ENCODE assay signal across 17 mouse cellular contexts in the genomic region with DNA sequence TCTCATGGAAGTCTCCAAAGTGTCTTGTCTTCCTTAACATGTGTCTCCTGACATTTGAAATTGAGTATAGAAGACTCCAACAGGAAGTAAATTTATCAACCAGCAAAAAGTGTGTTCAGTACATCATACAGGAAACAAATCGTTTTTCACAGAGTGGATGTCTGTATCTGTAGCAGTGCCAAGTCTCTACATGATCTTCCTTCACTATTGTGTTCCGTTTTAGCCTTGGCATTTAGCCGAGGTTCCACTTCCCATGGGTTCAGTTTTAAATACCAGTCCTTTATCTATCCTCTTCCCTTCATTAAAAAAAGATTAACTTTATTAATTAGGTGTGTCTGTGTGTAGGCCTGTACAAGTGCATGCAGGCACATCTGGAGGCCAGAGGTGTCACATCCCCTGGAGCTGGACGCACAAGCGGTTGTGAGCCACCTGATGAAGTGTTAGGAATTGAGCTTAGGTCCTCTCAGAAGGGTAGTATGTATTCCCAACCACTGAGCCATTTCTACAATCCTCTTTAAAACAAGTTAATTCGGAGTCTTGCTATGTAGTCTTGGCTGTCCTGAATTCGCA. TPM values are rescaled to one million over a fixed set of nuclear protein-coding genes. Genes with fewer than 3 reads are reported as not detected.
DNase-seq lines count a peak whose midpoint lies in the region; ATAC-seq and TF ChIP-seq lines count a peak whose summit lies in the region.
"Had no signal": no experiment of that assay in that cellular context is flagged by ENCODE, and none has a peak within 500 bp of the region (broad histone marks: within the 10 kb centered on the region; RNA-seq: fewer than 3 reads in every experiment).

No protein-coding gene starts in this region.

- no peak overlapping the region for H3K27ac ChIP-seq in hindbrain, postnatal 0 days
- H3K27ac ChIP-seq in hindbrain, embryonic 13.5 days: no peak overlapping the region
- H3K27ac ChIP-seq in lung, postnatal 0 days (ENCODE audit: low read length): no peak overlapping the region
- no peak overlapping the region for H3K27ac ChIP-seq in intestine, embryonic 15.5 days
- H3K27ac ChIP-seq: embryonic facial prominence, embryonic 15.5 days; forebrain, embryonic 13.5 days; liver, embryonic 15.5 days; midbrain, embryonic 10.5 days; stomach, embryonic 15.5 days had no signal

- no peak for ATAC-seq in hindbrain, postnatal 0 days
- ATAC-seq in hindbrain, embryonic 13.5 days (ENCODE audit: low FRiP score): no peak
- ATAC-seq in lung, postnatal 0 days: peak; percentile 23; the same call in 1 of the 2 replicates
- ATAC-seq in intestine, embryonic 15.5 days: no peak
- ATAC-seq: forebrain, embryonic 13.5 days; Patski had no signal

- no peaks in the 10 kb centered on the region for H3K27me3 ChIP-seq in hindbrain, postnatal 0 days (ENCODE audit: insufficient read depth, low read length)
- H3K27me3 ChIP-seq in hindbrain, embryonic 13.5 days: no peaks in the 10 kb centered on the region
- H3K27me3 ChIP-seq in lung, postnatal 0 days (replicated peaks; ENCODE audit: insufficient read depth, low read length): no peaks in the 10 kb centered on the region
- H3K27me3 ChIP-seq in intestine, embryonic 15.5 days (replicated peaks): no peaks in the 10 kb centered on the region
- H3K27me3 ChIP-seq: embryonic facial prominence, embryonic 15.5 days; forebrain, embryonic 13.5 days; liver, embryonic 15.5 days; stomach, embryonic 15.5 days had no signal

- WGBS in hindbrain, postnatal 0 days: 53% methylated on average over 7 of the region's 7 CpGs
- WGBS in hindbrain, embryonic 13.5 days: 67% methylated on average over 7 of the region's 7 CpGs
- 43% methylated on average over 7 of the region's 7 CpGs for WGBS in lung, postnatal 0 days
- 68% methylated on average over 7 of the region's 7 CpGs for WGBS in intestine, embryonic 15.5 days

- no peak for TF ChIP-seq EP300 in lung, postnatal 0 days (IDR thresholded peaks at IDR 0.05)

- DNase-seq in adrenal gland, adult (ENCODE audit: inconsistent age in 2 of 2, low spot score in 1 of 2): peak; percentile 12 to 57
- no peak for DNase-seq in adrenal gland, adult 18-20 months (ENCODE audit: low spot score in 2 of 2)
- DNase-seq in hindbrain, postnatal 0 days (ENCODE audit: low spot score): peak; percentile 25
- DNase-seq in lung, postnatal 0 days (ENCODE audit: low spot score): peak; percentile 33
- DNase-seq in lung, postnatal 4 days: no peak
- peak; percentile 17 for DNase-seq in lung, postnatal 14 days
- DNase-seq: cerebellum, adult 11 months had no signal

- H3K4me2 ChIP-seq in hindbrain, postnatal 0 days (ENCODE audit: low read depth, low read length): no peak overlapping the region
- no peak overlapping the region for H3K4me2 ChIP-seq in hindbrain, embryonic 13.5 days
- no peak overlapping the region for H3K4me2 ChIP-seq in lung, postnatal 0 days (replicated peaks; ENCODE audit: low read depth, low read length)
- H3K4me2 ChIP-seq in intestine, embryonic 15.5 days (replicated peaks): no peak overlapping the region
- H3K4me2 ChIP-seq: embryonic facial prominence, embryonic 15.5 days; forebrain, embryonic 13.5 days; liver, embryonic 15.5 days; stomach, embryonic 15.5 days had no signal

- H3K4me3 ChIP-seq in hindbrain, postnatal 0 days (ENCODE audit: low read length): no peak overlapping the region
- H3K4me3 ChIP-seq in hindbrain, embryonic 13.5 days: no peak overlapping the region
- no peak overlapping the region for H3K4me3 ChIP-seq in lung, postnatal 0 days (ENCODE audit: low read depth, low read length)
- no peak overlapping the region for H3K4me3 ChIP-seq in intestine, embryonic 15.5 days (replicated peaks)
- H3K4me3 ChIP-seq: embryonic facial prominence, embryonic 15.5 days; forebrain, embryonic 13.5 days; liver, embryonic 15.5 days; midbrain, embryonic 10.5 days; stomach, embryonic 15.5 days had no signal

- no peak overlapping the region for H3K9ac ChIP-seq in hindbrain, postnatal 0 days (replicated peaks; ENCODE audit: low read length)
- no peak overlapping the region for H3K9ac ChIP-seq in hindbrain, embryonic 13.5 days
- no peak overlapping the region for H3K9ac ChIP-seq in lung, postnatal 0 days (replicated peaks; ENCODE audit: low read depth)
- no peak overlapping the region for H3K9ac ChIP-seq in intestine, embryonic 15.5 days
- H3K9ac ChIP-seq: embryonic facial prominence, embryonic 15.5 days; forebrain, embryonic 13.5 days; liver, embryonic 15.5 days; stomach, embryonic 15.5 days had no signal

- H3K9me3 ChIP-seq in hindbrain, postnatal 0 days (ENCODE audit: low read length): no peaks in the 10 kb centered on the region
- H3K9me3 ChIP-seq in hindbrain, embryonic 13.5 days: no peaks in the 10 kb centered on the region
- no peaks in the 10 kb centered on the region for H3K9me3 ChIP-seq in lung, postnatal 0 days (ENCODE audit: low read length)
- no peaks in the 10 kb centered on the region for H3K9me3 ChIP-seq in intestine, embryonic 15.5 days
- H3K9me3 ChIP-seq: embryonic facial prominence, embryonic 15.5 days; forebrain, embryonic 13.5 days; liver, embryonic 15.5 days; stomach, embryonic 15.5 days had no signal

- 0 out of 2 replicates have a peak, but pooled peaks cover 5% of the 10 kb centered on the region for H3K4me1 ChIP-seq in hindbrain, postnatal 0 days (ENCODE audit: insufficient read depth, low read length)
- H3K4me1 ChIP-seq in hindbrain, embryonic 13.5 days (replicated peaks): peaks cover 15% of the 10 kb centered on the region
- H3K4me1 ChIP-seq in lung, postnatal 0 days (ENCODE audit: insufficient read depth, low read depth, low read length): no peaks in the 10 kb centered on the region
- no peaks in the 10 kb centered on the region for H3K4me1 ChIP-seq in intestine, embryonic 15.5 days (replicated peaks)
- H3K4me1 ChIP-seq: embryonic facial prominence, embryonic 15.5 days; liver, embryonic 15.5 days; stomach, embryonic 15.5 days had no signal

- no peak for TF ChIP-seq CTCF in hindbrain, postnatal 0 days (IDR thresholded peaks at IDR 0.05; ENCODE audit: low read depth)
- TF ChIP-seq CTCF in lung, postnatal 0 days (IDR thresholded peaks at IDR 0.05): no peak

- H3K36me3 ChIP-seq in hindbrain, postnatal 0 days (ENCODE audit: insufficient read depth, low read length): no peaks in the 10 kb centered on the region
- H3K36me3 ChIP-seq in hindbrain, embryonic 13.5 days: no peaks in the 10 kb centered on the region
- H3K36me3 ChIP-seq in lung, postnatal 0 days (ENCODE audit: insufficient read depth, low read length): no peaks in the 10 kb centered on the region
- no peaks in the 10 kb centered on the region for H3K36me3 ChIP-seq in intestine, embryonic 15.5 days
- H3K36me3 ChIP-seq: embryonic facial prominence, embryonic 15.5 days; liver, embryonic 15.5 days; midbrain, embryonic 10.5 days; stomach, embryonic 15.5 days had no signal

RNA-seq across cellular contexts. Expression of gene Ccna1, which starts 27.9 kb away (rescaled TPM):
- not detected for total RNA-seq in adrenal gland, adult 18-20 months (2021)
- 0.68 and 1.3 TPM in 2 replicates for total RNA-seq in hindbrain, postnatal 0 days (2014; rRNA removed)
- 2.0 and 4.2 TPM in 2 replicates for polyA plus RNA-seq in hindbrain, postnatal 0 days (2015; fragmentation: Nextera tagmentation; extraction: Ambion mirVana)
- polyA plus RNA-seq in hindbrain, embryonic 13.5 days (2015; fragmentation: Nextera tagmentation; extraction: Ambion mirVana): 2.2 TPM in 2 replicates
- polyA plus RNA-seq in lung, postnatal 0 days (2015; fragmentation: Nextera tagmentation; extraction: Ambion mirVana): 10.7 and 11.9 TPM in 2 replicates
- 1.3 and 1.6 TPM in 2 replicates for polyA plus RNA-seq in intestine, embryonic 15.5 days (2015; fragmentation: Nextera tagmentation; extraction: Ambion mirVana)
- total RNA-seq: common myeloid progenitor, adult 5-6 weeks; heart, adult 18-20 months had no signal

Comparison
In these comparisons a context has a peak if more than half of its experiments do, and no peak if none do; other contexts are left out.
1. DNase-seq: peak in adrenal gland, adult (2 of 2), hindbrain, postnatal 0 days (single experiment), lung, postnatal 0 days (single experiment) and lung, postnatal 14 days (single experiment); none in adrenal gland, adult 18-20 months (0 of 2) and lung, postnatal 4 days (0 of 2).